8 mouse cellular contexts compared by ENCODE assay signal in genomic region chr7:79391883-79392649, GRCm38 (mm10). TPM values are rescaled to one million over a fixed set of nuclear protein-coding genes. Genes with fewer than 3 reads are reported as not detected.
DNase-seq lines count a peak whose midpoint lies in the region; ATAC-seq lines count a peak whose summit lies in the region.

Fanci (plus strand) TSS chr7:79391929.

- ATAC-seq in CD4-positive, CD25-positive, alpha-beta regulatory T cell, adult 4 months, result peak; percentile 90
- ATAC-seq in heart, embryonic 14.5 days (ENCODE audit: insufficient number of reproducible peaks, insufficient read depth, low FRiP score, low read depth), result peak; percentile 88
- peak; percentile 89 for ATAC-seq in liver, embryonic 13.5 days (ENCODE audit: low read depth)
- peak; percentile 94 for ATAC-seq in stomach, embryonic 16.5 days (ENCODE audit: insufficient read depth, low FRiP score)

- WGBS in heart, embryonic 14.5 days, result under 1% methylated on average over 44 of the region's 44 CpGs
- under 1% methylated on average over 44 of the region's 44 CpGs for WGBS in liver, embryonic 13.5 days (ENCODE audit: insufficient replicate concordance)
- WGBS in stomach, embryonic 16.5 days, result under 1% methylated on average over 44 of the region's 44 CpGs

- peak within 1 kb of the TSS; percentile 71 to 91 for H3K4me3 ChIP-seq in heart, embryonic 14.5 days (ENCODE audit: control insufficient read depth in 1 of 2, insufficient read depth in 1 of 2, low read depth in 1 of 2, low read length in 2 of 2)
- H3K4me3 ChIP-seq in liver, embryonic 13.5 days (replicated peaks), result peak within 1 kb of the TSS; percentile 76
- peak within 1 kb of the TSS; percentile 81 for H3K4me3 ChIP-seq in stomach, embryonic 16.5 days (replicated peaks; ENCODE audit: low read length)

- peak within 1 kb of the TSS; percentile 74 for H3K9ac ChIP-seq in heart, embryonic 14.5 days (ENCODE audit: low read length)
- peak within 1 kb of the TSS; percentile 78 for H3K9ac ChIP-seq in liver, embryonic 13.5 days
- H3K9ac ChIP-seq in stomach, embryonic 16.5 days (ENCODE audit: low read length), result peak within 1 kb of the TSS; percentile 81

- peak within 1 kb of the TSS; percentile 69 to 87 for H3K27ac ChIP-seq in heart, embryonic 14.5 days (replicated peaks in 1 of 2; ENCODE audit: control insufficient read depth in 1 of 2, insufficient read depth in 1 of 2, low read depth in 2 of 2, low read length in 2 of 2)
- peak within 1 kb of the TSS; percentile 89 for H3K27ac ChIP-seq in liver, embryonic 13.5 days
- peak within 1 kb of the TSS; percentile 72 for H3K27ac ChIP-seq in stomach, embryonic 16.5 days (ENCODE audit: low read length)

- H3K36me3 ChIP-seq in heart, embryonic 14.5 days (ENCODE audit: control insufficient read depth, insufficient read depth, low read length), result no peaks in the 10 kb centered on the region; the same call in 1 of the 2 replicates
- H3K36me3 ChIP-seq in liver, embryonic 13.5 days, result peaks cover 3% of the 10 kb centered on the region; the same call in 1 of the 2 replicates
- no peaks in the 10 kb centered on the region for H3K36me3 ChIP-seq in stomach, embryonic 16.5 days (ENCODE audit: control insufficient read depth, insufficient read depth, low read length)

- peaks cover 2 to 6% of the 10 kb centered on the region in 2 experiments; a peak in 2 of 4 replicates for H3K4me1 ChIP-seq in heart, embryonic 14.5 days (ENCODE audit: control insufficient read depth in 2 of 2, insufficient read depth in 2 of 2, low read length in 2 of 2)
- H3K4me1 ChIP-seq in liver, embryonic 13.5 days (replicated peaks), result peaks cover 21% of the 10 kb centered on the region
- H3K4me1 ChIP-seq in stomach, embryonic 16.5 days (ENCODE audit: control insufficient read depth, insufficient read depth, low read length), result peaks cover 4% of the 10 kb centered on the region; the same call in 1 of the 2 replicates

- peak; percentile 95 for DNase-seq in c-Kit-negative CD71-positive TER-119-positive erythroid progenitor cells, embryonic 14.5 days (ENCODE audit: low read depth, low spot score)
- peak; percentile 80 for DNase-seq in fibroblast of lung, adult 2 months (ENCODE audit: low read depth)
- DNase-seq in kidney, postnatal 14 days, result peak; percentile 95
- DNase-seq in liver, embryonic 13.5 days, result peak; percentile 91
- DNase-seq in neural tube, embryonic 10.5 days (ENCODE audit: extremely low spot score, low spot score), result peak; percentile 99

- no peaks in the 10 kb centered on the region for H3K9me3 ChIP-seq in heart, embryonic 14.5 days (ENCODE audit: control insufficient read depth, low read length)
- no peaks in the 10 kb centered on the region for H3K9me3 ChIP-seq in liver, embryonic 13.5 days (replicated peaks)
- no peaks in the 10 kb centered on the region for H3K9me3 ChIP-seq in stomach, embryonic 16.5 days (replicated peaks; ENCODE audit: control insufficient read depth, low read length)

- H3K4me2 ChIP-seq in heart, embryonic 14.5 days (ENCODE audit: low read length), result peak within 1 kb of the TSS; percentile 97
- H3K4me2 ChIP-seq in liver, embryonic 13.5 days, result peak within 1 kb of the TSS; percentile 90
- H3K4me2 ChIP-seq in stomach, embryonic 16.5 days (ENCODE audit: low read depth, low read length), result peak within 1 kb of the TSS; percentile 99

- peaks cover under 1% of the 10 kb centered on the region; the same call in 1 of the 2 replicates for H3K27me3 ChIP-seq in heart, embryonic 14.5 days (ENCODE audit: control insufficient read depth, insufficient read depth, low read length)
- H3K27me3 ChIP-seq in liver, embryonic 13.5 days, result no peaks in the 10 kb centered on the region
- H3K27me3 ChIP-seq in stomach, embryonic 16.5 days (ENCODE audit: control insufficient read depth, insufficient read depth, low read length), result no peaks in the 10 kb centered on the region

RNA-seq across cellular contexts. Expression of gene Fanci, which starts in this region (rescaled TPM):
- polyA plus RNA-seq in CD4-positive, CD25-positive, alpha-beta regulatory T cell, adult 4 months (2017; shearing (Covaris generic)), result 1 to 10 TPM; 4.4 to 7.9 TPM
- 8.9 and 9.2 TPM in 2 replicates for polyA plus RNA-seq in heart, embryonic 14.5 days (2014; fragmentation: Nextera tagmentation; extraction: Ambion mirVana)
- 9.2 and 11.3 TPM in 2 replicates for polyA plus RNA-seq in liver, embryonic 13.5 days (2015; fragmentation: Nextera tagmentation; extraction: Ambion mirVana)
- polyA plus RNA-seq in stomach, embryonic 16.5 days (2015; fragmentation: Nextera tagmentation; extraction: Ambion mirVana), result 8.5 and 9.0 TPM in 2 replicates

Comparison
In these comparisons a context has a peak if more than half of its experiments do, and no peak if none do; other contexts are left out.
1. Peak in every context shown above with its lines: DNase-seq, ATAC-seq, H3K4me3 ChIP-seq and H3K27ac ChIP-seq.